Mouse (Mus musculus): Measurements from ENCODE around the gene Slc25a5. TPM values are rescaled to one million over a fixed set of nuclear protein-coding genes. Genes with fewer than 3 reads are reported as not detected.

Slc25a5 gene
- total RNA-seq (2021), result 100 to 1,000 TPM; 312 to 340 TPM

GRCm38 (mm10) chrX:36795424-36796162 is at the start of gene Slc25a5:
TSS of gene Slc25a5 (plus strand) at chrX:36795651.
- intact Hi-C loops (cut with DNase I), result no loop called here
- DNase-seq (ENCODE audit: low spot score in 2 of 2), result peak; percentile 77 to 82

GRCm38 (mm10) chrX:36746789-36747188 is 48.7 kb upstream of the Slc25a5 start:
- no peak for DNase-seq (ENCODE audit: low spot score in 2 of 2)
- intact Hi-C loops (cut with DNase I), result loop anchor here (5.0 kb wide), 1 partner anchor 104 kb away; no protein-coding TSS in a partner anchor

- no peak for DNase-seq (ENCODE audit: low spot score in 2 of 2)
- intact Hi-C loops (cut with DNase I), result loop anchor here (5.0 kb wide), 1 partner anchor 106 kb away; no protein-coding TSS in a partner anchor
Measured at GRCm38 (mm10) chrX:36748573-36748972, 46.9 kb upstream of the Slc25a5 start.

DNA sequence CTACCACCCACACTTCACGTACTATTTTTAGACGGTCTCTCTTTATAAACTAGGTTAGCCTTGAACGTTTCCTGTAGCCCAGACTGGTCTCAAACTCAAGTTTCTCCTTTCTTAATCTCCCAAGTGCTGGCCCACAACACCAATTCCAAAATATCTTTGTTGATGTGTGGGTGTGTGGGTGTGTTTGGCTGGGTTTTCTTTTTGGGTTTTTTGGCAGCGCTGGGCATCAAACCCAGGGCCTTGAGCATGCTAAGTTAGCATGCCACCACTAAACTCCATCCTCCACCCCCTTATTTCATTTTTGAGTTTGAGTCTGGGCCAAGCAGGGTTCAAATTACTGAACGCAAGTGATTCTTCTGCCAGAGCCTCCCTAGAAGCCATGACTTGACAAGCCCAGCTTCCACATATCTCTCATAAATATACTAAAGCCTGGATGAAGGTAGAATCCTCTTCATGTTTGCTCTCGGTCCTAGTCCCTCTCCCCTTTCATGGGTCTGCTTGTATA is 46.1 kb upstream of the Slc25a5 start:
- no peak for DNase-seq (ENCODE audit: low spot score in 2 of 2)
- intact Hi-C loops (cut with DNase I), result loop anchor here (5.0 kb wide), 1 partner anchor 107 kb away; no protein-coding TSS in a partner anchor

DNA sequence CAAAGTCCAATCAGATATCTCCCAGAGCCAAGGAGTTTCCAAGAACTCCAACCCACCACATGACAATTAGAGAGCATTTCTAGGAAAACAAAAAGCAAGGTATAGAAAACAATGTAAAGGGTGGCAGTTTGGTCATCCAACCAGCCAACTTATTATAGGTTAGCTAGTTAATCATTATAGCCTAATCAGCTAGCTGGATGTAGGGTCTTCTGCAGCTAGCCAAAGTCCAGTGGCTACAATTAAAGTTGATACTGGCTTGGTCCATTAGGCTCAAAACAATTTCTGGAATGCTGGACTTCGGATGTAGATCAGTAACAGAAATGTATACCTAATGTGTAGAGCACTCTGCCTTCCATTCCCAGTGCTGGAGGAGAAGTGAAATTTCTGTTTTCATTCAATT is 44.9 kb upstream of the Slc25a5 start:
- intact Hi-C loops (cut with DNase I), result no loop called here
- DNase-seq (ENCODE audit: low spot score in 2 of 2), result no peak

DNA sequence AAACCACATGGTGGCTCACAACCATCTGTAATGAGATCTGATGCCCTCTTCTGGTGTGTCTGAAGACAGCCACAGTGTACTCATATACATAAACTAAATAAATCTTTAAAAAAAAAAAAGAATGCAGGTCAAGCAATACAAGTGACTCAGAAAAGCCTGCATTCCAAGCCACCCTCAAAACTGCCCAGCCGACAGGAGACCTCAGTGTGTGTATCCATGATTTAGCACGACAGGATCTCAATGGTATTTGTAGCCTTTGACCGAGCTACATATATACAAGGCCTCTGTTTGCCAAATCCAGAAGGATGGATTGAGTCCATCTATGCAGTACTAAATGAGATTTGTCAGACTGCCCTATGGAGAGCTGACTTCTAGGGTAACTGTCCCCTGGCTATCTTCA is 42.9 kb upstream of the Slc25a5 start:
- DNase-seq (ENCODE audit: low spot score in 2 of 2), result no peak
- intact Hi-C loops (cut with DNase I), result no loop called here

DNA sequence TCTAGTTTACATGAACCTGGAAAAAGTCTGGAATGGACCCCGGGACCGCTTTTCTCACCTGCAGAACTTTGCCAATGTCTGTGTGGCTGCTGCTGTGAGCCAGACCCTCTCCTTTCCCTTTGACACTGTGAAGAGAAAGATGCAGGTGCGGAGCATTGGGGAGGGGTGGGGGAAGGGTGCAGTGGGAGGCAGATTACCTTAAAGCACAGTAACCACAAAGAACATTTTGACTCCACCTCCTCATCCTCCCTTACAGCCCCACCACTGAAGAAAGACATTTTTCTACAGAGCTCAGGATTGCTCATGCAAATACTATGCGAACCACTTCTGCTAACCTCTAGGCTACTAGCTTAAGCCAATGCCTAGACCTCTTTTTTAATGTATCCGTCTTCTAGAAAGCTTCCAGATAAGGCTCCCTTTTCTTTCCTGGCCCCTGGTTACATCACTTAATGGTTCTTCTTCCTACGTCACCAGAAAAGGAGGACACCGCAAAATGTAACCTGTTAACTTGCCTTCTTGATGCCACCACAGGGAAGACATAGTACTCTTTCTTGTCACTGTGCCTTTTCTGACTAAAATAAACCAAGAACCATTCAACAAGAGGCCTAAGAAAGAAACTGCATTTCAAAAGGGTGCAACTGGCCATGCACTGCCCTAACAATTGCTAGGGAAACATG is 37.5 kb upstream of the Slc25a5 start:
- intact Hi-C loops (cut with DNase I), result no loop called here
- DNase-seq (ENCODE audit: low spot score in 2 of 2), result no peak

DNA sequence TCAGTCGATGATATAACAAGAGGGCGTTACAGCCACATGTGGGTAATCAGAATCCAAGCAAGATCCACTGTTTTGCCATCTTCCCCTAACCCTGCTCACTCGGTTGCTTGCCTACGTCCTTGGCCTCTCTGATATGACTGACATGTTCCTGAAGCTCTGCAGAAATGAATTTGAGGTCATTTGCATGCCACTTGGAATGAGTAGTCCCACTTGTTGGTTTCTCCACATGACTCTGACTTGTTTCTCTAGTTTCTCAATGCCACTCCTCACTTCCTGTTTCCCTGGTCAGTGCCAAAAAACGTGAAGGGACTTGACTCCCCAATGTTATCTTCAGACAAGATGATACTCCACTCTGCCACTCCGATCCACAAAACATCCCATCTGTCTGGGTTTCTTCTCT is 36.9 kb upstream of the Slc25a5 start:
- DNase-seq (ENCODE audit: low spot score in 2 of 2), result no peak
- intact Hi-C loops (cut with DNase I), result no loop called here

DNA sequence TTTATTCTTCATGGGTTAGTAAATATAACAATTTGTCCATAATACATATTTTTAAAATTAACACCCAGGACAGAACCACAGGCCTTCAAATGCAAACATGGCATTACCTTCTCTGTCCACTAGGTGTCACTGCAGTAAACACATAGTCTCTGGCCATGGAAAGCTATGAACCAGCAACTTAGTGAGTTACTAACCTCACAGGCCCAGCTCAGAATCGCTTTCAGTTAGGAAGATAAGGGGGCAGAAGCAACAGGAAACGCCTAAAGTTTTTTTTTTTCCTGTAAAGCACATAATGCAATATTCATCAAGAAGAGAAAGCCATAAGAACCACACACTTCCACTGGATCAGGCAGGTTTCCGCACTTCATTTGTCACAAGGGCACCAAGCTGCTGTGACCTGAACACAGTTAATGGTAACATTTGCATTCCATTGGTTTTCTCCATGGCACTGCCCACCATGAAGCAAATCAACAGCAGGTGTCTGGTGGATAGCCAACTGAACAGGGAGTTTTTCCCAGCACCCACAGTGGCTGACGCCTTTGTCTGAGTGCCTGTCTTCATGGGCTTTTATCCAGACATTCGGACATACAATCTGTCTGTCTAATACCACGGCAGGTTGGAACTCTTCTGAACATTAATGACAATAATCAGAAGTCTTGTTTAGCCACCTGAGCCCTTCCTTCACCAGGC is 34.4 kb upstream of the Slc25a5 start:
- intact Hi-C loops (cut with DNase I), result no loop called here

DNA sequence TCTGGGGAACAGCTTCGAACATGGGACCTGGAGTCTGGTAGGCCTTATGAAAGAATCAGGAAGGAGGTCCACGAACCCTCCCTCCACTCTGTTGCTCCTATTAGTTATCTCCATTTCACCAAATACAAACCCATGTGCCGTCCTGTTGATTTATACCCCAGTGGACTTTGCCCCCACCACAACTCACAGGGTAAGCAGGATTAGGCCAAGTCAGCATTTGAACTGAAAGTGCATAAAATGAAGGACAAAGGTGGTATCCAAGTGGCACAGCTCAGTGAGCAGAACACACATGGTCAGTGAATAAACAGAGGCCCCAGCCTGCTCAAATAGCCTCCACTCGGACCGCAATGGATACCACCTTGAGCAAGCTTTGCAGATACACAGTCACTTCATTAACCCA is 33.2 kb upstream of the Slc25a5 start:
- no peak for DNase-seq (ENCODE audit: low spot score in 2 of 2)
- intact Hi-C loops (cut with DNase I), result no loop called here

More for the DNA sequence above, 34.4 kb upstream of the Slc25a5 start:
- DNase-seq (ENCODE audit: low spot score in 2 of 2), result no peak

DNA sequence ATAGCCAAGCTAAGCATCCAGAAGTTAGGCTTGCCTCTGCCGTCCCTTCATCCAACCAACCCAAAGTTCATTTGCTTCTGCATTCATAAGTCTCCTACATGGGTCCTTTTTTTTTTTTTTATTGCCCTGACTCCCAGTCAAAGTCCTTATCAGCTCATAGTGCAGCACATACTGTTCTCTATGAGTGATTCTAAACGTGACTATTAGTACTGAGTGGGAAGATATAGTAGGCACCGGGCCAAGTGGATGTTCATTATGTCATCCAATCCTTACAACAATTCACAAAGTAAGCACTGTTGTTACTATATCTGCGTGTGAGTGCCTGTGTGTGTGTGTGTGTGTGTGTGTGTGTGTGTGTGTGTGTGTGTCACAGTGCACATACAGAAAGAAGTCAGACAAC is 32.6 kb upstream of the Slc25a5 start:
- no peak for DNase-seq (ENCODE audit: low spot score in 2 of 2)
- intact Hi-C loops (cut with DNase I), result no loop called here

DNA sequence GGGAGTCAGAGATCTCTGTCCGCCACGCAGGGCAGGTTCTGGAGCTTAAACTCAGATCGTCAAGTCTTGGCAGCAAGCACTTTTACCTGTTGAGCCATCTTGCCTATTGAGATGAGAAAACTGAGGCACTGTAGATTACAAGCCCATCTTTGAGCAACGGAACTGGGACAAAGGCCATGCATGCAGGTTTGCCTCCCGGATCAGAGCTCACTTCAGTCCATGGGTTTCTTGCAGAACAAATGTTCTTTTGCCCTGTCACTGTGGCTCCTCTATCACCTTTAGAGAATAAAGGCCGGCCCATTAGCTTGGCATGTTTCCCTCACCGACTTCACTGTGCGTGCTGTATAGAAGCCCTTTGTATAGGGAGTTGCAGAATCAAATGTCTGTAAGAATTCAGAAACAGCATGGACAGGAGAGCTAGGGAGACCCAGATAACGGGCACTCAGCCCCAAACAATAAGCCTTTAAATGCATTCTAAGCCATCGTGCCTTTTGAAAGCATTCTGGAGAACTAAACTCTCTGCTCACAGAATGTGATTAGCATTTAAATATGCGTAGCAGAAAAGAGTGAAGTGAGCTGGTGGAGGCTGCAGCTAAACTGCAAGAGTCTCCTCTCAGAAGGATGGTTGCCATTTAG is 32.0 kb upstream of the Slc25a5 start:
- intact Hi-C loops (cut with DNase I), result no loop called here
- no peak for DNase-seq (ENCODE audit: low spot score in 2 of 2)

DNA sequence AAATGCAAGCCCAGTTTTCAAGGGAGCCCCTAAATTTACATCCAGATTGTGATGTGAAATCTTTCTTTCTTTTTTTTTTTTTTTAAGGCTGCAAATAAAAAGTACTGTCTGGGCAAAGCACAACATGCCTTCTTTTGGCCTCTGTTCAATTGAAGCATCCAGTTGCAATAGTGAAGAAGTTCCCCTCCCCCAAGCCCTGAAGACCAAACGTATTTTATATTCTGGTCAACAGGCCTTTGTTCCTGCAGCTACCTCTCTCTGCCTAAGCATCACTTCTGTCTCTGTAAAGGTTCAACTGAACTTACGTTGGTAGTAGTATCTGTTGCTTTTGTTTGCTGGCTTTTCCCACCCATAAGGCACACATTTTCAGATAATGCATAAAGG is 31.5 kb upstream of the Slc25a5 start:
- intact Hi-C loops (cut with DNase I), result no loop called here
- DNase-seq (ENCODE audit: low spot score in 2 of 2), result no peak

DNA sequence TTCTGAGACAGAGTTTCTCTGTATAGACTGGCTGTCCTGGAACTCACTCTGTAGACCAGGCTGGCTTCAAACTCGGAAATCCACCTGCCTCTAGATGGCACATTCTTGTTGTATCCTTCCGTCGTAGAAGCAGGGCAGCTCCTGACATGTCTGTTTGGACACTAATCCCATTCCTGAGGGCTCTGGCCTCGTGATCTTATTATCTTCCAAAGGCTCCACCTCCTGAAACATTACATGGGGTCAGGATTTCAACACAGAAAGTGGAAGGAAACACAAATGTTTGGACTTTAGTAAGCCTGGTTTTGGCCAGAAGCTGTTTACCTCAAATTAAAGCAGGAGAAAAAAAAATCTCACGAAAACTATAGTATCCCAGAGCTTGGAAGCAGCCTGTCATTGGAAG is 28.1 kb upstream of the Slc25a5 start:
- intact Hi-C loops (cut with DNase I), result no loop called here
- DNase-seq (ENCODE audit: low spot score in 2 of 2), result no peak

GRCm38 (mm10) chrX:36772591-36772990 is 22.9 kb upstream of the Slc25a5 start:
- intact Hi-C loops (cut with DNase I), result no loop called here
- DNase-seq (ENCODE audit: low spot score in 2 of 2), result no peak

GRCm38 (mm10) chrX:36775520-36775919 is 19.9 kb upstream of the Slc25a5 start:
- intact Hi-C loops (cut with DNase I), result no loop called here
- DNase-seq (ENCODE audit: low spot score in 2 of 2), result no peak

GRCm38 (mm10) chrX:36777694-36778093 is 17.8 kb upstream of the Slc25a5 start:
- no peak for DNase-seq (ENCODE audit: low spot score in 2 of 2)
- intact Hi-C loops (cut with DNase I), result no loop called here

DNA sequence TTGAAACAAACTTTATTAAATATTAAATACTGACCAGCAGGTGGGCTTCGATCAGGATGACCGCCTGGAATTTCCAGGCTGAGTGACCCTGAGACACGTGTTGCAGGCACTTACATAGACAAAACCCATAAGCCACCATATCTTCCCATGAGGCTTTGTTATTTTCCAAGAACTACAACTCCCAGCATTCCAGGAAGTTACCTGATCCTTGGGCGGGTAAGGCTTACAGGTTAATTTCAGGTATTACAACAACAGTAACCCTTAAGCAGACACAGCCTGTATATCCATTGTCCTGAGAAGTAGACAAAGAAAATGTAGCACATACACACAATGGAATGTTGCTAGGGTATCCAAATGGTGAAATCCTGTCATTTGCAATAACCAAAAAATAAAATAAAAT is 6.1 kb upstream of the Slc25a5 start:
- DNase-seq (ENCODE audit: low spot score in 2 of 2), result no peak
- intact Hi-C loops (cut with DNase I), result no loop called here

DNA sequence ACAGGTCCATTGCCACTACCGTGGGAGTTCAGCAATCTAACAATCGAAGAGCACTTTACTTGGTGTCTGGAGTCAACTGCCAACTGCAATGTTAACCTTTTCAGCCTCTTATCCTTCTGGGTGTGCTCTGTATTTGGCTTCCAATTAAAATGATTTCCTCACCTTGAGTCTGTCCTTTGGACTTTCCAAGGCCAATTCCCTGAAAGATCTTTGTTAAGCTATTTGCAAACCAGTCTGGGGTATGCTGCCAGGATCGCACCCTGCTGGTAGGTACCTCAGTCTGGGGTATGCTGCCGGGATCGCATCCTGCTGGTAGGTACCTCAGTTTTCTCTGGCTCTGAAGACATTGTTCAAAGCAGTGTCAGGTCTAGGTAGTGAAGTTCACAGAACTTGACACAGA is 880 bp upstream of the Slc25a5 start:
- intact Hi-C loops (cut with DNase I), result no loop called here
- DNase-seq (ENCODE audit: low spot score in 2 of 2), result no peak

GRCm38 (mm10) chrX:36796163-36796581 is 721 bp downstream of the Slc25a5 start:
- intact Hi-C loops (cut with DNase I), result no loop called here
- peak; percentile 80 to 84 for DNase-seq (ENCODE audit: low spot score in 2 of 2)

Measured in left cerebral cortex, postnatal 36 days (tissue).